Mouse (Mus musculus) heart, embryonic 14.5 days (tissue): Measurements from ENCODE around the gene Aimp2. TPM values are rescaled to one million over a fixed set of nuclear protein-coding genes. Genes with fewer than 3 reads are reported as not detected.

Source experiments
- ATAC-seq: fragments of 200-750 bp; cut with Nextera tagmentation; 2 replicates; pipeline ENCODE4 v1.8.0; 2017; ENCODE audit warnings: low read depth, moderate TSS enrichment; ENCODE audit not compliant: insufficient number of reproducible peaks, insufficient read depth, low FRiP score
- H3K27ac ChIP-seq, 2 experiments: fragments of 200-500 bp in 1 of 2; fragments of 300-500 bp in 1 of 2; sonication (generic) in 1 of 2; replicated peaks in 1 of 2; 2 replicates each; pipeline ENCODE4 v1.5.1; 2012 to 2014; ENCODE audit warnings: low read depth in 2 of 2, low read length in 2 of 2, control low read depth in 1 of 2, mild to moderate bottlenecking in 1 of 2, mixed read lengths in 1 of 2; ENCODE audit not compliant: control insufficient read depth in 1 of 2, insufficient read depth in 1 of 2
- H3K27me3 ChIP-seq: fragments of 300-500 bp; sonication (generic); 2 replicates; pipeline ENCODE4 v1.6.1; 2014; ENCODE audit warnings: mild to moderate bottlenecking, low read length, control low read depth; ENCODE audit not compliant: control insufficient read depth, insufficient read depth
- H3K36me3 ChIP-seq: fragments of 300-500 bp; sonication (generic); 2 replicates; pipeline ENCODE4 v1.6.1; 2014; ENCODE audit warnings: mild to moderate bottlenecking, control low read depth, low read length, mixed read lengths; ENCODE audit not compliant: control insufficient read depth, insufficient read depth
- H3K4me1 ChIP-seq, 2 experiments: fragments of 200-500 bp in 1 of 2; fragments of 300-500 bp in 1 of 2; sonication (generic) in 1 of 2; 2 replicates each; pipeline ENCODE4 v1.6.1; 2012 to 2014; ENCODE audit warnings: low read length in 2 of 2, control low read depth in 1 of 2, mixed read lengths in 1 of 2; ENCODE audit not compliant: control insufficient read depth in 2 of 2, insufficient read depth in 2 of 2
- H3K4me2 ChIP-seq: fragments of 300-500 bp; sonication (generic); 2 replicates; pipeline ENCODE4 v1.6.1; 2014; ENCODE audit warnings: mild to moderate bottlenecking, low read length
- H3K4me3 ChIP-seq, 2 experiments: fragments of 200-500 bp in 1 of 2; fragments of 300-500 bp in 1 of 2; sonication (generic) in 1 of 2; 2 replicates each; pipeline ENCODE4 v1.5.1; 2012 to 2014; ENCODE audit warnings: low read length in 2 of 2, mild to moderate bottlenecking in 2 of 2, control low read depth in 1 of 2, low read depth in 1 of 2, moderate library complexity in 1 of 2; ENCODE audit not compliant: control insufficient read depth in 1 of 2, insufficient read depth in 1 of 2
- H3K9ac ChIP-seq: fragments of 300-500 bp; sonication (generic); 2 replicates; pipeline ENCODE4 v1.6.1; 2014; ENCODE audit warnings: mild to moderate bottlenecking, low read length
- H3K9me3 ChIP-seq: fragments of 300-500 bp; sonication (generic); 2 replicates; pipeline ENCODE4 v1.6.1; 2016; ENCODE audit warnings: low read length, control low read depth; ENCODE audit not compliant: control insufficient read depth
- WGBS: fragments of 180-500 bp; shearing (Covaris S2); extraction: QIAGEN DNeasy Blood & Tissue Kit; methylation state at CpG from one replicate; pipeline ENCODE4 v1.1.7; 2014; 5-methylcytosine and 5-hydroxymethylcytosine counted together
- polyA plus RNA-seq: library from polyadenylated mRNA; unstranded; fragments of >200 nt; fragmentation: Nextera tagmentation; extraction: Ambion mirVana; gene quantifications from 2 replicates; pipeline ENCODE4 v1.2.1, GENCODE M21; 2014

The Aimp2 gene
- polyA plus RNA-seq, 1 experiment from 2014 or later, result 86.9 TPM

DNA sequence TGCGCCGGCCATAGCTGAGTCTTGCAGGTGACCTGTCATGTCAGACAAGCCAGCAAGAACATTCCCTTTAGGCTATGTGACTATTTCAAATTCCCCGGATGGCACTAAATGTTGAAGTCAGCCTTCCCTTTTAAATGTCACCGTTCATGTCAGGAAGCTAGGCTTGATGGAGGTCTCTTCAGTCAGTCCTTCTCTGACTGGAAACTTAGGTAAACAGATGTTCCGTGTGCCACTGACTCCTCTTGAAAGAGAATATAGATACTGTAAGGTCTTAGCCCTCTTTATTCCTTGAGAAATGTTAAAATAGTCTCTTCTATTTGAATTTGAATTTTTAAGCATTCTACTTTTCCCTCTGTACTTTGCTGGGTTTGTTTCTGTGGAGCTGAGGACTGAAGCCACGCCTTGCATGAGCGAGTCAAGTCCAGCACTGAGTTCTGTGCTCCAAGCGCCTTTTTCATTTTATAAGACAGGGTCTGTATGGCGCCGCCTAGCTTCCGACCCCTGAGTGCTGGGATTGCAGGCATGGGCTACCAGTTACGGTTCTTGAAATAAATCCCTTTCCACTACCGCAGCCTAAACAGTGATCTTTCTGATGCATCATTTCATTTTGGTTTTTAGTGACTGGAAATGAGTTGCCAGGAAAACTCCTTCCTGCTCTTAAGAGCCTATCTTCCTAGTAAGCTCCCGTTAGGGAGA, 11.9 kb downstream of the Aimp2 start, which contains the start of gene Ankrd61:
Ankrd61 (minus strand) TSS at position 51 of the 696 bp plus-strand sequence.
- WGBS, result 87% methylated on average over 14 of the region's 14 CpGs
- Histone ChIP-seq H3K36me3 (peaks cover 89% of the 10 kb centered on the region), H3K9me3 (no peaks in the 10 kb centered on the region), H3K4me2 (no peak within 1 kb of the TSS), H3K9ac (no peak within 1 kb of the TSS), H3K4me1 (no peaks in the 10 kb centered on the region), H3K4me3 (no peak within 1 kb of the TSS), H3K27me3 (no peaks in the 10 kb centered on the region), H3K27ac (no peak within 1 kb of the TSS)
- ATAC-seq, result no peak

DNA sequence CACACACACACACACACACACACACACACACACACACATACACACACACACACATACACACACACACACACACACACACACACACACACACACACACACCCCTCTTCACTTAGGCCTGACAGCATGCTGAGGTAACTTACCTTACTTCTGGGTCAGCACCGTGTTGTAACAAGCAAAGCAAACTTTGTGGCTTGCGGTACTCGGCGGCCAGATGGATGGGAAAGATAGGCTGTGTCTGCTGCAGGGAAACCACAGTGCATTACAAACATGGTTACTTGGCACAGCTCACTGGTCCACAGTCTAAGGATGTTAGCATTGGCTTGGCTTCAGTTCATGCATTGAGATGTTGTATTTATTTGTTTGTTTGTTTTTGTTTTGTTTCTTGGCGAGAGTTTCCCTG, 16.3 kb downstream of the Aimp2 start:
- 75% methylated on average over 5 of the region's 5 CpGs for WGBS
- no peaks in the 10 kb centered on the region for H3K27me3 ChIP-seq

GRCm38 (mm10) chr5:143892255-143892886, 17.3 kb downstream of the Aimp2 start:
- Histone ChIP-seq H3K4me2 (no peak overlapping the region), H3K9ac (no peak overlapping the region), H3K4me3 (no peak overlapping the region), H3K27ac (no peak overlapping the region), H3K4me1 (no peaks in the 10 kb centered on the region), H3K27me3 (no peaks in the 10 kb centered on the region), H3K9me3 (no peaks in the 10 kb centered on the region), H3K36me3 (peaks cover 83% of the 10 kb centered on the region)
- WGBS, result 45% methylated on average over 9 of the region's 9 CpGs
- no peak; the same call in 1 of the 2 replicates for ATAC-seq

More for the DNA sequence above, 16.3 kb downstream of the Aimp2 start:
- no peaks in the 10 kb centered on the region for H3K4me1 ChIP-seq
- peaks cover 83% of the 10 kb centered on the region for H3K36me3 ChIP-seq
- ATAC-seq, result no peak
- H3K9ac ChIP-seq, result no peak overlapping the region
- H3K27ac ChIP-seq, result no peak overlapping the region
- H3K9me3 ChIP-seq, result no peaks in the 10 kb centered on the region
- no peak overlapping the region for H3K4me2 ChIP-seq
- no peak overlapping the region for H3K4me3 ChIP-seq

- H3K36me3 ChIP-seq, result peaks cover 87% of the 10 kb centered on the region
- no peaks in the 10 kb centered on the region for H3K4me1 ChIP-seq
- H3K9me3 ChIP-seq, result peaks cover 3% of the 10 kb centered on the region; the same call in 1 of the 2 replicates
- 57% methylated on average over 6 of the region's 6 CpGs for WGBS
- no peaks in the 10 kb centered on the region for H3K27me3 ChIP-seq
- no peak overlapping the region for H3K9ac ChIP-seq
- H3K4me2 ChIP-seq, result no peak overlapping the region
- no peak overlapping the region for H3K27ac ChIP-seq
- H3K4me3 ChIP-seq, result no peak overlapping the region
- no peak for ATAC-seq
These were observed 18.9 kb downstream of the Aimp2 start for GRCm38 (mm10) chr5:143890741-143891140.

DNA sequence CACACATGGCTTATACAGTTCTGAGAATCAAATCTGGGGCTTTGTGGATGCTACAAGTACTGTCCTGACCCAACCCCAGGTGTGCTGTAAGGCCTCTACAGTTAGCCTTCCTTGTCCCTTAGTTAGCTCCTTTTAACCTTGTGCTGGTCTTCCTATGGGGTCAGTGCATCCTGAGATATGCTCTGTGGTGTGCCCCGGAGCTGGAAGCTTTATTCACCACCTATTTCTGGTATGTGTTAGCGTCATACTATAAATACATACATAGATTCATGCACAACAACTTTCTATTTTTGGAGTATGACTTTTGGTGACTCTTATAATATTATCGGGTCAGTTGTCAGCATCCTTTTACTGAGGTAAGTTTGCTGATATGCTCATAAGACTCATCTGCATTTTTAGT, 24.4 kb downstream of the Aimp2 start:
- H3K9me3 ChIP-seq, result peaks cover 4% of the 10 kb centered on the region; the same call in 1 of the 2 replicates
- no peaks in the 10 kb centered on the region for H3K27me3 ChIP-seq
- no peak overlapping the region for H3K4me3 ChIP-seq
- peak overlapping the region; percentile 45 to 70; a peak in 3 of 4 replicates for H3K27ac ChIP-seq
- H3K4me2 ChIP-seq, result no peak overlapping the region
- H3K9ac ChIP-seq, result no peak overlapping the region
- WGBS, result 54% methylated on average over 3 of the region's 3 CpGs
- no peak for ATAC-seq
- peaks cover 98% of the 10 kb centered on the region for H3K36me3 ChIP-seq
- H3K4me1 ChIP-seq, result peaks cover 0 to 6% of the 10 kb centered on the region in 2 experiments; a peak in 1 of 4 replicates

- WGBS, result 49% methylated on average over 4 of the region's 4 CpGs
- H3K36me3 ChIP-seq, result peaks cover 68% of the 10 kb centered on the region
- ATAC-seq, result no peak
- no peak overlapping the region for H3K27ac ChIP-seq
- no peaks in the 10 kb centered on the region for H3K4me1 ChIP-seq
- H3K9ac ChIP-seq, result no peak overlapping the region
- H3K27me3 ChIP-seq, result no peaks in the 10 kb centered on the region
- no peak overlapping the region for H3K4me3 ChIP-seq
- H3K4me2 ChIP-seq, result no peak overlapping the region
- no peaks in the 10 kb centered on the region for H3K9me3 ChIP-seq
These were observed 35.1 kb downstream of the Aimp2 start for GRCm38 (mm10) chr5:143874571-143874970.

DNA sequence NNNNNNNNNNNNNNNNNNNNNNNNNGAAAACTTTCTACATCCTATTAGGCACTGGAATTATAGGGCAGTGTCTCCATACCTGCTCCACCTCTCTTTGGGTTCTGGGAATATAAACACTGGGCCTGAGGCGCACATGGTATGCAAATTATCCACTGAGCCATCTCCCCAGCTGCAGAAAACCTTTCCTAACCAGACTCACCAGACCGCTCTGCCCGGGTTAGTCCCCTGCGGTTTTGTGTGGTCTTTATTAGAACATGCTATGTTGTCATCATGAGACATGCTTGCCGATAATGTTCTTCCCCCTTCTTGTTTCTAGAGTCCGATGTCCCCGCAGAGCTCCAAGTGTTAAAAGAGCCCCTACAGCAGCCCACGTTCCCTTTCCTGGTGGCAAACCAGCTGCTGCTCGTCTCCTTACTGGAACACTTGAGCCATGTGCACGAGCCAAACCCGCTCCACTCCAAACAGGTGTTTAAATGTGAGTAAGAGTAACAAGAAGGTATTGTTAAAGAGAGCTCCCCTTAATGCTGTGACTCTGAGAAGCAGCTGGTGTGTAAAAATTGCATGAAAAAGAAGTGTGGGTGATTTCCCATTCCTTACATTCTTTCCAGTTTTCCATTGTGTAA, 38.0 kb downstream of the Aimp2 start:
- H3K9ac ChIP-seq, result no peak overlapping the region
- H3K9me3 ChIP-seq, result no peaks in the 10 kb centered on the region
- 90% methylated on average over 11 of the region's 11 CpGs for WGBS
- no peak overlapping the region for H3K27ac ChIP-seq
- no peaks in the 10 kb centered on the region for H3K27me3 ChIP-seq
- H3K4me2 ChIP-seq, result no peak overlapping the region
- no peaks in the 10 kb centered on the region for H3K4me1 ChIP-seq
- H3K4me3 ChIP-seq, result no peak overlapping the region
- H3K36me3 ChIP-seq, result peaks cover 44% of the 10 kb centered on the region
- no peak for ATAC-seq
